Mouse (Mus musculus) limb, embryonic 14.5 days (tissue): ENCODE data around the gene Cma2. TPM values are rescaled to one million over a fixed set of nuclear protein-coding genes. Genes with fewer than 3 reads are reported as not detected.

Experiments
- ATAC-seq: fragments of 200-750 bp; cut with Nextera tagmentation; 2 replicates; pipeline ENCODE4 v1.8.0; 2017; ENCODE audit warnings: low read depth, moderate number of reproducible peaks, moderate TSS enrichment; ENCODE audit not compliant: low FRiP score
- DNase-seq: peaks from one replicate; pipeline ENCODE4 v3.0.0-alpha.2; 2015; ENCODE audit warnings: low spot score
- H3K27ac ChIP-seq: fragments of 300-500 bp; sonication (generic); replicated peaks from 2 replicates; pipeline ENCODE4 v1.5.1; 2014; ENCODE audit warnings: low read depth, mild to moderate bottlenecking, low read length, moderate library complexity, mixed read lengths
- H3K27me3 ChIP-seq: fragments of 300-500 bp; sonication (generic); 2 replicates; pipeline ENCODE4 v1.6.1; 2014; ENCODE audit warnings: low read length, mixed read lengths; ENCODE audit not compliant: control insufficient read depth, insufficient read depth
- H3K36me3 ChIP-seq: fragments of 300-500 bp; sonication (generic); 2 replicates; pipeline ENCODE4 v1.6.1; 2014; ENCODE audit warnings: mild to moderate bottlenecking, low read length, moderate library complexity, mixed read lengths; ENCODE audit not compliant: control insufficient read depth, insufficient read depth
- H3K4me1 ChIP-seq: fragments of 300-500 bp; sonication (generic); 2 replicates; pipeline ENCODE4 v1.6.1; 2014; ENCODE audit warnings: antibody characterized with exemption, low read length, mixed read lengths; ENCODE audit not compliant: control insufficient read depth, insufficient read depth
- H3K4me2 ChIP-seq: fragments of 300-500 bp; sonication (generic); replicated peaks from 2 replicates; pipeline ENCODE4 v1.6.1; 2014; ENCODE audit warnings: low read depth, mild to moderate bottlenecking, low read length, moderate library complexity; ENCODE audit not compliant: severe bottlenecking
- H3K4me3 ChIP-seq: fragments of 300-500 bp; sonication (generic); replicated peaks from 2 replicates; pipeline ENCODE4 v1.5.1; 2014; ENCODE audit warnings: low read length
- H3K9ac ChIP-seq: fragments of 300-500 bp; sonication (generic); 2 replicates; pipeline ENCODE4 v1.6.1; 2014; ENCODE audit warnings: mild to moderate bottlenecking, low read depth, low read length, moderate library complexity; ENCODE audit not compliant: severe bottlenecking
- H3K9me3 ChIP-seq: fragments of 300-500 bp; sonication (generic); 2 replicates; pipeline ENCODE4 v1.6.1; 2016; ENCODE audit warnings: low read length; ENCODE audit not compliant: control insufficient read depth
- POLR2A ChIP-seq: fragments of 200-500 bp; IDR thresholded peaks from 2 replicates; pipeline ENCODE4 v1.8.0; 2012; ENCODE audit warnings: inconsistent platforms, mild to moderate bottlenecking, moderate library complexity, borderline replicate concordance; ENCODE audit not compliant: insufficient read depth, insufficient read length; ENCODE audit errors: extremely low read depth
- WGBS: fragments of 180-500 bp; shearing (Covaris S2); extraction: QIAGEN DNeasy Blood & Tissue Kit; methylation state at CpG from one replicate; pipeline ENCODE4 v1.1.7; 2014; 5-methylcytosine and 5-hydroxymethylcytosine counted together
- polyA plus RNA-seq, 2 experiments: library from polyadenylated mRNA; depleted of rRNA in 1 of 2; stranded (reverse) in 1 of 2; unstranded in 1 of 2; fragments of >200 nt; fragmentation: Nextera tagmentation in 1 of 2; extraction: Ambion mirVana in 1 of 2; gene quantifications; 2 replicates each; pipeline versions ENCODE4 v1.2.1 to v1.2.3; 2012 to 2014

The Cma2 gene
- polyA plus RNA-seq, 2 experiments: 0.39 to 0.50 TPM

DNA sequence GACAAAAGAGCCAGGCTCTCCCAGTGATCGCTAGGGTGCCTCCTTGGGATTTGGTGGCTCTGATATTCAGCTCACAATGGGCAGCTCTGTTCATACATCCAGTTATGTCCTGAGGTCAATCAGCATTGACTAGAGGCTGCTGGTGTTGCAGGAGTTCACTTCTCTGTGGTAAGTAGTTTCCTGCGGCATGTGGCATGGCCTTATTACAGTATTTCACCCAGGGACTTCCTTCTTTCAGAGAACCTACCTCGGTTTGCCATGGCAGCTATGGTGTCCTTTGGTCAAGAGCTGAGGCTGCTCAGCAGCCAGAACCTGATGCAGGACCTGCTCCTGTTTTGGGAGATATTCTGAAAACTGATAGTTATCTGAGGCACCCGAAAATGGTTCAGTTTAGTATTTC lies 23.9 kb upstream of the Cma2 start:
- 85% methylated on average over 4 of the region's 4 CpGs for WGBS
- TF ChIP-seq POLR2A: no peak
- H3K27me3 ChIP-seq: no peaks in the 10 kb centered on the region

DNA sequence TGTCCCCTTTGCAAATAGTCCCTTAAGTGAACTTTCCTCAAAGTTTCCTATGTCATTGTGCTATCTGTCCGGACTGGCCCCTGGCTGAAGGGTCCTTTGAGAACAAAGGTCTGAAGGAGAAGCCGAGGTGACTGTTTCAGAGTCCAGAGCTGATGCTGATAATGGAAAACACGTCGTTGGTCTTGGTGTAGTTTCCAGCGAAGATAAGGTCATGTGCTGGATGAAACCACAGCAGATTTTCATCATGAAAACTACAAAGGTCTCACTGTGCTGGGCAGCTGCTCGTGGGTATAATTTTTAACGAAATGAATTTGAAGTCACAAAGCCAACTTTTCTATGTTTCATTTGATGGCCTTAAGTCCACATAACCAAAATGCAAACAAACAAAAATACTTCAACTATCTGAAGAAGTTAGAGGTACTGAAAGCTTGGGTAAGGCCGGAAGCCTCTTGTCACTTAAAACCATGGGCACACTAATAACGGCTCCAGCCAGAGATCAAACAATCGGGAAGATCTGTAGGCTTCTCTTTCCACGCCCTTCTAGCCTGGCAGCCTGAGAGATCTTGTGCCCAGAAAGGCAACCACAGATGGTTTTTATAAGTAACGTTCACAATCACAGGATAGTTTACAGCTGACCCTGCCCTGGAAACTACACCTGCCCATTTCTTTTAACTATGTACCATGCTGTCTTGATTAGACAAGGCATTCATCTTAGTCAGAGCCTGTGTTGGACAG lies 21.4 kb upstream of the Cma2 start:
- DNase-seq: no peak
- WGBS: 29% methylated on average over 12 of the region's 12 CpGs

More for the DNA sequence above, 23.9 kb upstream of the Cma2 start:
- Histone ChIP-seq H3K27ac (no peak overlapping the region), H3K9me3 (no peaks in the 10 kb centered on the region), H3K9ac (no peak overlapping the region), H3K4me2 (no peak overlapping the region), H3K4me3 (no peak overlapping the region), H3K36me3 (no peaks in the 10 kb centered on the region), H3K4me1 (no peaks in the 10 kb centered on the region)
- ATAC-seq (no peak), DNase-seq (no peak)

DNA sequence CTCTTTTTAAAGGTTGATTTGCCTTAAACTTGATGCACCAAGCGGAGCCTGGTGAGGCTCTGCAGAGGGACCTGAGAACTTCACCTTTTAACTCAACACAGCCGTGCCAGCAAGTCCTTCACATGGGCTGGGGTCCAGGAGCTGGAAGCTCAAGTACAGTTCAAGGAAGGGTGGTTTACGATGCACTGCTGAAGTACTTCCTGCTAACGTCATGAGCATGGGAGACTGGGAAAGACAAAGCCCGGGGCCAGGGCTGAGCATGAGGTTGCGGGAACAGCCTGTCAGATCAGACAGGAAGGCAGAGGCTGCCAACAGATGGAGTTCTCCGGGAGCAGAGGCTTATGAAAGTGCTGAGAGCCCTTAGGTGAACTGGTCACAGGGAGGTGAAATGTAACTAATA lies 17.2 kb upstream of the Cma2 start:
- Histone ChIP-seq H3K36me3 (no peaks in the 10 kb centered on the region), H3K4me3 (no peak overlapping the region), H3K4me1 (peaks cover 4% of the 10 kb centered on the region; the same call in 1 of the 2 replicates), H3K9me3 (no peaks in the 10 kb centered on the region), H3K9ac (peak overlapping the region; percentile 17; the same call in 1 of the 2 replicates), H3K27ac (0 out of 2 replicates have a peak overlapping the region, but pooled peaks have one; percentile 9), H3K27me3 (no peaks in the 10 kb centered on the region), H3K4me2 (no peak overlapping the region)
- 19% methylated on average over 7 of the region's 7 CpGs for WGBS
- TF ChIP-seq POLR2A: no peak
- DNase-seq (peak; percentile 53), ATAC-seq (peak; percentile 19; the same call in 1 of the 2 replicates)

More for the DNA sequence above, 21.4 kb upstream of the Cma2 start:
- no peak overlapping the region for H3K4me3 ChIP-seq
- H3K4me2 ChIP-seq: no peak overlapping the region
- TF ChIP-seq POLR2A: no peak
- ATAC-seq: no peak
- H3K27me3 ChIP-seq: no peaks in the 10 kb centered on the region
- H3K27ac ChIP-seq: no peak overlapping the region
- no peaks in the 10 kb centered on the region for H3K9me3 ChIP-seq
- H3K36me3 ChIP-seq: no peaks in the 10 kb centered on the region
- peaks cover 4% of the 10 kb centered on the region; the same call in 1 of the 2 replicates for H3K4me1 ChIP-seq
- H3K9ac ChIP-seq: no peak overlapping the region

DNA sequence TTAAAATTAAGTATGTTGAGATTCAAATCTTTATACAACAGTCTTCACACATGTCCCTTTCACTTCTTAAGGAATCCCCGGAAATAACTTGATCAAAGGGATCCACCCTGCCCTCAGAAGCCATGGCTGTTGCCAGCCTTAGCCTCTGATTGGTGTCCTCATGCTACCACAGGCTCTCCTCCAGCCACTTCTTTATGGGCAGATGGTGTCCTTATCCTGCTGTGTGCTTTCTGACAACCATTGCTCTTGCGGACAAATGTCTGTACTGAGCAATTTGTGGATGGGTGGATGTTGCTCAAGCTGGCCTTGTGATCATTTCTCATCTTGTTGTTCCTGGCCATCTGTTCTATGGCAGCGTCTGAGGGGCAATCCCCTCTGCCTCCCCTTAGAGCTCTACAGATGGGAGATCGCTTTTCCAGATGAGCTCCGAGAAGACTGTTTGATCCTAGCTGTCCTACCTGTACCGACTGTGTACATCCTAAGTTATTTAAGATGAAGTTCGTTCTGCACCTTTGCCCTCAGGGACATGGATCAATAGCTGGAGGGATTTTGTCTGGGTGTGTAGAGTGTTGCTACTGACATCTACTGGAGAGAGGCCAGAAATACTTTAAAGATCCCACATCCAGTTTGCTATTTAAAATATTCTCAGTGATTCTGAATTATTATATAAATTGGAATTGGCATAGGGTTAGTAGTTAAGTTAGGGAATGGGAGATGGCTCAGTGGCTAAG lies 10.5 kb upstream of the Cma2 start:
- no peaks in the 10 kb centered on the region for H3K36me3 ChIP-seq
- ATAC-seq (no peak), DNase-seq (no peak)
- WGBS: 29% methylated on average over 7 of the region's 7 CpGs
- no peaks in the 10 kb centered on the region for H3K9me3 ChIP-seq
- H3K4me1 ChIP-seq: no peaks in the 10 kb centered on the region
- TF ChIP-seq POLR2A: no peak
- H3K9ac ChIP-seq: no peak overlapping the region
- no peak overlapping the region for H3K4me2 ChIP-seq
- no peak overlapping the region for H3K4me3 ChIP-seq
- no peaks in the 10 kb centered on the region for H3K27me3 ChIP-seq
- no peak overlapping the region for H3K27ac ChIP-seq

DNA sequence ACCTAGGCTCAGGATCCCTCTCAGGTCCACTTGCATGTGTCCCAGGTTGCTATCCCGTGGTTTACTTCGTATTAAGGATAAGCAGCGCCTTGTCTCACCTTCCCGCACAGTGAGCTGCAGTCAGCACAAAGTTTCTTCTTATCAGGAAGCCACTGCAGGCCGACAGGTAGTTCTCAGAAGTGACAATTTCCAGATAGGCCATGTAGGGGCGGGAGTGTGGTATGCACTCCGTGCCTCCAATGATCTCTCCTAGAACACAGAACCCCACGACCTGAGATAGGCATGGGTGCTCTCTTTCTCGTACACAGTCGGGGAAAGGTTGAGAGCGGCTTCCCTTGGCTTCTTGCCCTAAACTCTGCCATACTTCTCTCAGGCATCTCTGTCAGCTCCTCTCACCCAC lies 7.2 kb upstream of the Cma2 start:
- Histone ChIP-seq H3K9ac (no peak overlapping the region), H3K4me1 (no peaks in the 10 kb centered on the region), H3K9me3 (no peaks in the 10 kb centered on the region), H3K27me3 (no peaks in the 10 kb centered on the region), H3K4me3 (no peak overlapping the region), H3K4me2 (no peak overlapping the region), H3K36me3 (no peaks in the 10 kb centered on the region), H3K27ac (no peak overlapping the region)
- WGBS: 83% methylated on average over 11 of the region's 11 CpGs
- ATAC-seq (no peak), DNase-seq (no peak)
- TF ChIP-seq POLR2A: no peak
